Mouse (Mus musculus): ENCODE measurements at regions not wholly inside any gene's neighbourhood (a gene's known extent, or its start where the extent isn't known, plus 50 kb on each side); places are given as distances from the start of the nearest gene placed in this dataset.

DNA sequence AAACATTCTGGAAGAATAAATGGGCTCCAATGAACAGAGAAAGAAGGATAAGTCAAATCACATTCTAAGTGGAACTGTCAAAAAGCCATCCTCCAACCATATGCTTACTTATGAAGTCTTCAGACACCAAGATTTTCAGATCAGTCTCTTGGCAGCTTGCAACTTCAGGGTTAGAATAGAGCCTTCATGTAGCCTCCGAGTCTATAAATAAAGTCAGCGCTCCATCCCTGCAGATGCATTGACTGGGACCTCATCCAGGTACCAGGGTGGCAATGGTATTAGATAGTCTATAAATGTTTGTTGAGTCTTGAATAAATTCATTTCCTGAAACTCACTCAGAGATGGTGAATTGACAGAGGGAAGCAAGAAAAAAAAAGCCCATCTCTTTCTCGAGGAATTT is 107.2 kb upstream of the Eepd1 start:
- in situ Hi-C loops (cut with MboI, MseI), result loop anchor here (10.0 kb wide), 1 partner anchor 599 kb away; the partner anchor contains the start of gene Tbx20

DNA sequence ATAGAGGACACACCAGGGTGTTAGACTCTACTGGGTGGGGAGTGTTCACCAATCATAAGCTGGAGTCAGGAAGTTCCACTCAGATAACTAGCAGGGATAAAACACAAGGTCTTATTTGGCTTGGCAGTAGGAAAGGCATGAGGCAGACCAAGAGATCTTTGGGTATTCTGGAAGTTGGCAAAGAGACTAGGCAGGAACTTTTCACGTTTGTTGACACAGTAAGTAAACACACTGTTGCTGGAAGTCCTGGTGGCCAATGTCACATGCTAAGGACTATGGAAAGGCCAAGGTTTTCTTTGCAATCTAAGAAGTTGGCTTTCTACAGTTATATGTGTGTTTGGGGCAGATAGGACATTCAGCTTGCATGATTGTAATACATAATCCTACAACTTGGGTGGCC is 105.1 kb upstream of the Eepd1 start:
- in situ Hi-C loops (cut with MboI, MseI), result loop anchor here (10.0 kb wide), 1 partner anchor 601 kb away; the partner anchor contains the start of gene Tbx20

DNA sequence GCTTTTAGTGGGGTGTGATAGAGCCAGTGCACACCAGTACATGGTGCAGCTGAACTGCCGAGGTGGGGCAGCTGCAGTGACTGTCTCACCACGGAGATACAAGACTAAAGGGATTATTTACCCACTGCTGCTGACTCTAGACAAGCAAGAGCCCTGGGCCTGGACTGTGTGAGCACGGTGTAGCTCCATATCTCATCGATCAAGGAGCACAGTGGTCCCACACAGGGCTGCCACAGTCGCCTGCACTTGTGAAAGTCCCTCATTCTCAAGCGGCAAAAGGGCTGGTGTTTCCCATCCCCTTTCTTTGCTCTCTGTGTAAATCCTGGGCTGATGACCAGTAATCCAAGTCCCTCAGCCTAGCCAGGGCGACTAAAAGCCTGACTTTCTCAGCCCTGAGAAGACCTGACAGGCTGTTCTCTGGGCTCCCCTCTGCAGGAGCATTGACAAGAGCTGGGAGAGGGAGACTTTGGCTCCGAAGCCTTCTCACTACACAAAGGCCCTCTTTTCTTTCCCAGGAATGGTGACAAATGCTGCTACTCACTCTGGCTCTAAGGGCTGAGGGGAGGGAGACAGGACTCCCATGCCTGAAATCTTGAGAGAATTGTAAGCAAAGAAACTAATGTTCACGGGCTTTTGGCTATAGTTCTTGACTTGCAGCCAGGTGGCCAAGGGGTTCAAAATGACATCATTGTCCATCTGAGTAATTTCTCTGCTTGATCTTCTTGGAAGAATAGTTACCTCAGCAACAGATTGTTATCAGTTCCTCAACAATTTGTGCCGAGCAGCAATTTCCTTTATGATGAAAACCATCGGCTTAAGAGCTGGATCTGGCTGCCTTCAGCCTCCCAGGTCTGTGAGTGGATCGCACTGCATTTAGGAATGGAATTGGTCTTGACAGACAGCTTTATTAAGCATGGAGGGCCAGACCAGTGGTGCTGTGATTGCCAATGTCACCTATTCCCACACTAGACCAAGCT is 103.3 kb upstream of the Eepd1 start:
- in situ Hi-C loops (cut with MboI, MseI), result loop anchor here (10.0 kb wide), 1 partner anchor 603 kb away; the partner anchor contains the start of gene Tbx20

DNA sequence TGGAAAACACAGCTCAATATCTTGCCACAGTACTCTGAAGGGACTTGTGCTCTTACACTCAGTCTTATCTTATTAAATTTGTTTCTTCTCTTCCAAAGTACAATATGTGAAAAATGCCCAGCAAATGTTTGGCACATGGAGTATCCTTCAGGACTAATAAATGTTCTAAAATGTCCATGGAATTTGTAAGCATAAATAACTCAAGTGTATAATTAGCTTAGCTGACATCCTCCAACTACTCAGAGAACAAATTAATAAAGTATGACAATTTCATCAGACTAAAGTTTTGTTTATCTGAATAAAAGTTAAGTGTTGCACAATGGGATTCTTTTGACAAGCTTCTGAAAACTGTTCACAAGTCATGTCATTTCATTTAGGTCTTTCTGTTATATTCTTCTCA is 96.0 kb upstream of the Eepd1 start:
- in situ Hi-C loops (cut with MboI, MseI), result no loop called here

DNA sequence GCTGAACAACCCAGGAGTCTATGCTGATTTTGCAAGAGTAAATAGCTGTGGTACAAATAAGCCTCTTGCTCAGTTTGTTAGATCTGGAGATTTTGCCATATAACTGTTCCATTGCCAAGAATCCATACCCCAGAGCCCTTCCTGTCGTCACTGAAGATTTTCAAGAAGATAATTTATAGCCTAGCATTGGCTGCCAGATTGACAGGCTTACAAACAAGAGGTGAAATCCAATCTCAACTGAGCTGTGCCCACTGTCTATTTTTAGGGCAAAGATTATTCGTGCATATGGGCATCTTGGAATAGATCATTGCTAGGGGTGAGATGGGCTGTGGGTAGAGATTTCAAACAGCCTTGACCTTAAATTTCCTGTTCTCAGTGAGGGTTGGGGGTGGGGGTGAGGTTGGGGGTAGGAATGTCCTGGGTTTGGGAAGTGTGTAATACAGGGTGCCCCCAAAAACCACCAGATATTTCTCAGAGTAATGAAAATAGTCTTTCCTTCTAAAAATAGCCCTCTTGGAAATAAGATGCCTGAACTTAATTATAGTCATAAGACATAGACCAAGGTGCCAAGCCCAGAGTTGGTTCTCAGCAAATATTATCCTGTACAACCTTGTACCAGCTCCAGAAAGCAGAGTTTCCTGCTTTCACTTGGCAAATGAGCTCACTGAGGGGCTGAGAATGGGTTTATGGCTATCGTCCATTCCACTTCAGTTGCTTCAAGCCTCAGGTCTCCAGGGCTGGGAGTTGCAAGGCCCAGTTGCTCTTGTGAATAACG is 93.3 kb upstream of the Eepd1 start:
- in situ Hi-C loops (cut with MboI, MseI), result no loop called here

DNA sequence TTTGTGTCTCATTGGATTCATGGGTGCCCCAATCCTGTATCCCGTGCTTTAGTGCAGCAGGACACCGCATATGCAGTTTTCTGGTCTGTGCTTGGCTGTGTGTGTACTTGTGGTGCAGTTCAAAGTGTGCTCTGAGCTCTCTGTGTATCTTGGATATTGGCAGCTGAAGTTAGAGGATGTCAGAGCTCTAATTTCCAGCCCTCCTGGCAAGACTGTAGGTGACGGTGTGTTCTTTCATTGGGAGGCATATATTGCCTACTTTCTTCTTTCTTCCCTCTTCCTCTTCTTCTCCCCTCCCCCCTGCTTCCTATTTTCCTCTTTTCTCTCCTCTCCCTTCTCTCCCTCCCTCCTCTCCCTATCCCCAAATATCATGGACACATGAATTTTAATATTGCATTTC is 92.0 kb upstream of the Eepd1 start:
- in situ Hi-C loops (cut with MboI, MseI), result no loop called here

DNA sequence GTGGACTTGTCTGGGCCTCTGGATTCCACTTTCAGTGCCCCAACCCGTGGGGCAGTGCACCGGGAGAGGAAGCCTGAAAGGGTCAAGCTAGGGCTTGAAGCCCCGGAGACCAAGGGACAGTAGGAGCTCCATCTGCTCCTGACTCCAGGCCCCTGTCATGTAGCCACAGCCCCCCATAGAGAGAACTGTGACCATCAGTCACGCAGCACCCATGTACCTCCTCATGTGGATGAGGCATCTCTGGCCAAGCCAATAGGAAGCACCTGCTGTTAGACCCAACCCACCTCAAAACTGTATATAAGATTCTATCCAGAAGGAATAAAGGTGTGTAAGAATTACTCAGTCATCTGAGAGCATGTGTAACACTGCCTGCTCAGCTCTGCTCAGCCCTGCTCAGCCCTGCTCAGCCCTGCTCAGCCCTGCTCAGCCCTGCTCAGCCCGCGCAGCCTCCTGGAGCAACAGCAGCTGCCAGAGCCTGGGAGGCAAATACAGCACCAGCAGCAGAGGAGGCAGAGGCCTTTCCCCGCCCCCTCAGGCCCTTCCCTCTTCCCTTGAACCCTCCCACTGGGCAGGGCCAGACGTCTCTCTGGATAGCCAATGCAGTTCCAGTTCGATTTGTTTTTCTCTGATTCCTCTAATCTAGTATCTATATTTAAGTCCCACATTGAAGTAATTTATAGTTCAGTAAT is 80.6 kb upstream of the Eepd1 start:
- in situ Hi-C loops (cut with MboI, MseI), result no loop called here

DNA sequence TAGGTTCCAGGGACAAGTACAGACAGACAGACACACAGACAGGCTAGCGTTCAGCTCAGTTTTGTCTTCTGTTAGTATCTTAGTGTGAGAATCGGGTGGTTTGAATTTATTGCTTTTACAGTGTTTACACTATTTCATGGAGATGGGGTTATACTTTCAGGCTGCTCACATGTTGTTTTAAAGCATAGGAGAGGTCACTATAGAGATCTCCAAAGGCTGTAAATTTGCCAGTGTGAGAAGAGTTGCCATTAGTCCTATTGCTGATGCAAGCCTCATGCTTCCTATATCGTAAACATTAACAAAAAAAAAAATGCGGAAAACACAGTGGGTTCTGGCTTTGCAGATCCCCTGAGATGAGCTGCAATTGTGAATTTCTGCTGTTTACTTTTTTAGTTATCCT is 75.5 kb upstream of the Eepd1 start:
- in situ Hi-C loops (cut with MboI, MseI), result no loop called here

DNA sequence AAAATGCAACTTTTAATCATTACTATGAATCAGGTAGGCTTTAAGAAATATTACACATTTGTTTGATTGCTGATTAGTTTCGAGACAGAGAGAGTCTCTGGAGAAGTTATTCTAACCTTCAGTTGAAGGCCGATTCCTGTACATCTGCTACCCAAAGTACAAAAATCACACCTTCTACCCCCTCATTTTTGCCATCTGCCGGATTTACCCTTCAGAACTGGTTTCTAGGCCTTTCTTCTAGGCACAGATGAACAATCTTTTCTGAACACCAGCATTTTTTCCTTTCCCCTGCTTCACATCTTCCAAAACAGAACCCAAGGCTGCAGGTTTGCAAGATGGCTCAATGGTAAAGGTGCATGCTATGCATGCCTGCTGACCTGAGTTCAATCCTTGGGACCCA is 72.8 kb upstream of the Eepd1 start:
- in situ Hi-C loops (cut with MboI, MseI), result no loop called here

DNA sequence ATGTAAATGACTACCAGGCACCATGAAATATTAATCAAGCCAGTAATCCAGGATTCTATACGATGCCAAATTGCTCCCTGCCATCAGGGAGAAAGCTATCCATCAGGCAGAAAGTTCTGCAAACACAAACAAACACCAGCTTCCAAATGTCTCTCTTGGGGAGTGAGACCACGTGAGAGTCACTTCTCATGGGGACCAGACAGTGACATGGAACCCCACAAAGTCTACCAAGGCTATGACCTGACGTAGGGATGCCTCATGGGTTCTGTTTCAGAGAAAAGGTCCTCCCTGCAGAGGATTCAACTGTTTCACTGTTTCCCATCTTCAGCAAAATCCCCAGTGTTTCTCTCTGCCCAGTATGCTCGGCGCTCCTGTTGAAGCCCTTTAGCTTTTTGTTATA is 71.6 kb upstream of the Eepd1 start:
- in situ Hi-C loops (cut with MboI, MseI), result no loop called here

DNA sequence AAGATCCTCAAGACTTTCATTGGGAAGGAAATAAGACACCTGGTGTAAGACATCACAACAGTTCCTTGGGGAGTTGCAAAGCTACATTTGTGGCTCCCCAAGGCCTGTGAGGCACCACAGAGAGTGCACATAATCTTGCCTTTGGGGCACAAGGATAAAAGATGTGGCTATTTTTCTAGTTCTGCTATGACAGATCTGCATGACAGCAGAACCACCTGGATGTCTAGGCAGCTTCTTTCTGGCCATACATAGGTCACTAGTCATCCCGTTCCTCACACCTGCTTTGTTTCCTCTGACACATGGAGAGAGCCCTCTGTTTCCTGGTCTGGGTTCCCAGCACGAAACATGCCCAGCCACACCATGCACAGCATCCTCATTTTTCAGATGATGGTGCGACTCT is 67.5 kb upstream of the Eepd1 start:
- in situ Hi-C loops (cut with MboI, MseI), result no loop called here

DNA sequence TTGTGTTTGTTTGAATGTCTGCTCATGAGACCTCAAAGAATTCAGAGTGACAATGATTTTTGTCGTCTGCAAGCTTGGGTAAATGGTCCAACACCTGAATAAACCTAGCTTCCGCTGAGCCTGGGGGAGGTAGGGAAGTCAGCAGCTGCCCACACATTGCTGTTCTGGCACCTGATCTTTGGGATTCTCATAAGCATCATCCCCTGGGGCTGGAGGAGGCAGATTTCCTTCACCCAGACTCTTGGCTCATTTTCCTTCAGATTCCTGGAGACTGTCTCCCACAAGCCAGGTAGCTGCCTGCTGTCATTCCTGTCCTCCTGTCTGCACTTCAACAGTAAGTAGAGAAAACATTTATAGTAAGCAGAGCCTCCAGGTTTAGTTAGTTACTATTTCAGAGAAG is 67.0 kb upstream of the Eepd1 start:
- in situ Hi-C loops (cut with MboI, MseI), result no loop called here

DNA sequence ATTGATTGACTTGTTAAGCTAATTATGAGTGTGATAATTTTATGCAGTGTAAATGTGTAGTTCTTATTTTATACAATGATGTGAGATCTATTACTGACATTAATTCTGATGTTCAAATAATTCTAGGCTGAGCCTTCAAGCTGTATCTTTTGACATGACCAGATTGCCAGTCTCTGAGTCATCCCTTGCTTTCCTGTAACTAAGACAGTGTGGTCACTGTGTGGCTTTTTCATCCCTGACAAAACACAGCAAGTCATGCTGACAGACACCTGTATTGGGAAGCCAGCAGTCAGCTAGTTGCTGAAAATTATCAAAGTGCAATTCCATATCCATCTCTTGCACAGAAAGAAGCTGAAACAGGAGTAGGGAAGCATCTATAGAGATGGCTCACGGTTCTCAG is 54.4 kb upstream of the Eepd1 start:
- in situ Hi-C loops (cut with MboI, MseI), result no loop called here

DNA sequence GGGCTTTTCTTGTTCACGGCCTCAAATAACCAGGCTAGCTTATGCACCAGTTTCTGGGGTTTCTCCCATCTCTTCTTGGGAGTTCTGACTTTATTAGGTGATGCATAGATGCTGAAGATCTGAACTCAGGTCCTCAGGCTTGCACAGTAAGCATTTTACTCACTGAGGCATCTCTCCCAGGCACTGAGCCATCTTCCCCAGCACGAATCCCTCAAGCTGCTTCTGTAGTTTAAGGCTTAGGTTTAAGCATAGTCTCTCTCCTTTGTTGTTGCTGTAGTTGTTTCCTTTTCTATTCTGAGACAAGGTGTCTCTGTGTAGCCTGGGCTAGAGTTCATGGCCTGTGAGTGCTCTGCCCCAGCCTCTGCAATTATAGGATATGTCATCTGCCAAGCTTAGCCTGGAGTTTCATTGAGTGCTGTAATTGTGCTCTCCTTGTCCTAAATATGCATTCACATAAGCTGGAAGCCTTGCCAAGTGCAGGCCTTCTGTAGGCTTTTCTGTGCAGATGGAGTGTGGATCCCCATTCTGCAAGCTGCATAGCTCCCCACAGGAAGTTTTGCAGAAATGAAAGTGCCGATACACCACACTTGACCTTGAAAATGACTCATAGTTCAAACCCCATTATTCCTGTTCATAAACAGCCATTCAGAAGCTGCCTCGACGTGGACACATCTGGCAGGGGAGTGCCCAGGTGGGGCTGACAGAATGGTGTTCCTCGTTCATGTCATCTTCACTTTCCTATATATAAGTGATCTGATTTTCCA is 51.7 kb upstream of the Eepd1 start:
- in situ Hi-C loops (cut with MboI, MseI), result no loop called here

All from T-helper 2 cell (primary cell).